Mouse (Mus musculus) heart, adult 2 months (tissue): ENCODE measurements around the gene Hdac4. TPM values are rescaled to one million over a fixed set of nuclear protein-coding genes. Genes with fewer than 3 reads are reported as not detected.

Experiments used
- DNase-seq, 2 experiments: peaks; one replicate each; pipeline ENCODE4 v3.0.0; 2021
- H3K27ac ChIP-seq: fragments of 200-600 bp; 2 replicates; pipeline ENCODE4 v1.8.1; 2022
- H3K27me3 ChIP-seq: fragments of 200-500 bp; 2 replicates; pipeline ENCODE4 v1.6.1; 2012; ENCODE audit warnings: mild to moderate bottlenecking, low read length, inconsistent platforms, mixed read lengths; ENCODE audit not compliant: control insufficient read depth, insufficient read depth
- H3K36me3 ChIP-seq: fragments of 200-500 bp; 2 replicates; pipeline ENCODE4 v1.6.1; 2012; ENCODE audit warnings: low read length, inconsistent platforms; ENCODE audit not compliant: control insufficient read depth, insufficient read depth
- H3K4me1 ChIP-seq: fragments of 200-500 bp; 2 replicates; pipeline ENCODE4 v1.6.1; 2011; ENCODE audit warnings: low read length; ENCODE audit not compliant: control insufficient read depth, insufficient read depth
- H3K4me3 ChIP-seq: fragments of 200-600 bp; 2 replicates; pipeline ENCODE4 v1.8.1; 2022
- H3K79me2 ChIP-seq: fragments of 200-500 bp; replicated peaks from 2 replicates; pipeline ENCODE4 v1.6.1; 2012; ENCODE audit warnings: mild to moderate bottlenecking, inconsistent platforms, low read length, moderate library complexity, mixed read lengths; ENCODE audit not compliant: control insufficient read depth, insufficient read depth
- H3K9ac ChIP-seq: fragments of 200-500 bp; 2 replicates; pipeline ENCODE4 v1.6.1; 2012; ENCODE audit warnings: low read depth, mild to moderate bottlenecking, control low read depth, inconsistent platforms, low read length, mixed read lengths
- CTCF ChIP-seq: fragments of 200-600 bp; IDR thresholded peaks from 2 replicates; pipeline ENCODE4 v1.8.1; 2022; ENCODE audit warnings: antibody characterized with exemption, mild to moderate bottlenecking, moderate library complexity
- EP300 ChIP-seq: fragments of 200-500 bp; IDR thresholded peaks from 2 replicates; pipeline ENCODE4 v1.6.1; 2011; ENCODE audit warnings: low read depth, low read length, control low read depth; ENCODE audit not compliant: insufficient read depth
- POLR2A ChIP-seq: fragments of 200-500 bp; IDR thresholded peaks from 2 replicates; pipeline ENCODE4 v1.6.1; 2011; ENCODE audit warnings: mild to moderate bottlenecking, low read depth, low read length, control low read depth; ENCODE audit not compliant: insufficient read depth
- WGBS: fragments of 180-500 bp; shearing (Covaris S2); methylation state at CpG from one replicate; pipeline ENCODE4 v1.1.7; 2018; 5-methylcytosine and 5-hydroxymethylcytosine counted together
- intact Hi-C: fragments of 180-260 bp; cut with DNase I; formaldehyde crosslinking; loops from one replicate; pipeline ENCODE4 v1.15.1; 2025
- polyA plus RNA-seq: library from polyadenylated mRNA; depleted of rRNA; stranded (reverse); fragments of >200 nt; gene quantifications from 2 replicates; pipeline ENCODE4 v1.2.3, GENCODE M21; 2012
- total RNA-seq, 2 experiments: library from RNA; stranded (reverse); gene quantifications; 2 replicates each; pipeline ENCODE4 v1.2.3; 2021

The Hdac4 gene
- total and polyA plus RNA-seq, 3 experiments: 15.6 to 45.1 (median 41.3) TPM

DNA sequence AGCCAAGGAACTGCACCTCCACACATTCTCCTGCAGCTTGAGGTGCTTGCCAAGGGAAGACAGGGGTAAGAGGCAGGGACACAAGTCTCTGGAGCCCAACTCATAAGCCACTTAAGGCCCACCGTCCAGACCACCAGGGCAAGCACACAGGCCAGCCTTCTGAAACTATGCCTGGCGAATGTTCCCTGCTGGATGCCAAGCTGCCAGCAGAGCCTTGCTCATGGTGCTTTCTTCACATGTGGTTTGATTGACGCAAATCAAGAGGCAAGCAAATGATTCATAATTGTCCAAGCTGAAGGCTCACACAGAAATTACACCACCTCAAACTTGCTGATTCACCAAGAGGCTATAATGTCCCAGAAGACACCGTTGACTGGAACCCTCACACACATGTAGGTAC lies 108.7 kb downstream of the Hdac4 start:
- no peak overlapping the region for H3K9ac ChIP-seq
- peaks cover 6% of the 10 kb centered on the region for H3K79me2 ChIP-seq
- no peak for DNase-seq
- WGBS: 64% methylated on average over 4 of the region's 4 CpGs
- intact Hi-C loops: no loop called here
- H3K27ac ChIP-seq: no peak overlapping the region; the same call in 1 of the 2 replicates
- peaks cover 35% of the 10 kb centered on the region for H3K4me1 ChIP-seq
- no peak overlapping the region for H3K4me3 ChIP-seq
- TF ChIP-seq POLR2A (no peak), CTCF (no peak), EP300 (no peak)
- peaks cover 7% of the 10 kb centered on the region for H3K36me3 ChIP-seq
- no peaks in the 10 kb centered on the region for H3K27me3 ChIP-seq

DNA sequence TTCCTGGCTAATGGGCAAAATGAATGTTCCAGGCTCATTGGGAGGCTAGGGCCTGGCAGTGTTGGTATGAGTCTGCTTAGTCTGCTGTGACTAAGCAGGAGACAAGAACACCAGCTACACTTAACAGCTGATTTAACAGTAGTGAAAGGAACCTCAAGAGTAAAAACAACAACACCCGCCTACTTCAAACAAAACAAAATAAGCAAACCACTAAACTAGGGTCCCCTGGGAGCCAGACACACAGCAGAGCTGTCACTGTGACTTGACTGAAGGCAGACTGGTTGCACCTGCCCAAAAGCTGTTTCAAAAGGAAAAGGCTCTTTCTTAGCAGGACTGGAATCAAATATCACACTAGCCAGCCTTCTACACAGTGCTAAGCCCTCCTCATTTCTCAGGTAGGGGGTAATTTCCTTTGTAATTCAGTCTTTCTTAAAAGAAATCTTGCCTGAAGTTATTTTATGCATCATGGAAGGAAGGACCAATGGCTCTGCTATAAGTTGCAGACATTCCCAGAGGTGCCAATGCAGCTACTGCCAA lies 109.2 kb downstream of the Hdac4 start:
- Histone ChIP-seq H3K9ac (no peak overlapping the region), H3K4me3 (no peak overlapping the region), H3K79me2 (peaks cover 6% of the 10 kb centered on the region), H3K4me1 (peaks cover 35% of the 10 kb centered on the region), H3K27me3 (no peaks in the 10 kb centered on the region), H3K27ac (no peak overlapping the region; the same call in 1 of the 2 replicates), H3K36me3 (peaks cover 7% of the 10 kb centered on the region)
- DNase-seq: no peak
- TF ChIP-seq CTCF: no peak
- no peak for TF ChIP-seq EP300
- TF ChIP-seq POLR2A: no peak
- 80% methylated on average over 1 of the region's 1 CpGs for WGBS
- intact Hi-C loops: no loop called here

DNA sequence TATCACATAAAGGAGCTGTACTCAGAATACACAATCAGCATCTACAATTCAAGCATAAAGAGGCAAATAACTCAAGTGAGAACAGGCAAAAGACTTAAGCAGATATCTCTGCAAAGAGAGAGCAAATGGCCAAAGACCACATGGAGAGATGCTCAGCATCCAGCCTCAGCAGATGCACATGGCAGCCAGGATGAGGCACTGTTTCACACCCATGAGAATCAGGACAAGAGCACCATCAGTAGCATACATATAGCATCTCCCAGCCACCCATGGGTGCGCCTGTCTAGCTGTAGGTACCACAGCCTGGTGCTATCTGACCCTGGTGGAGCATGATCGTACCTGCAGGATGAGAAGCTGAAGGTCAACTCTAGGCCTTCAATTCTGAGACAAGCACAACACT lies 110.8 kb downstream of the Hdac4 start:
- Histone ChIP-seq H3K27ac (no peak overlapping the region), H3K4me1 (peaks cover 36% of the 10 kb centered on the region), H3K79me2 (peaks cover 6% of the 10 kb centered on the region), H3K9ac (no peak overlapping the region), H3K36me3 (peaks cover 7% of the 10 kb centered on the region), H3K4me3 (no peak overlapping the region), H3K27me3 (no peaks in the 10 kb centered on the region)
- intact Hi-C loops: no loop called here
- WGBS: 91% methylated on average over 2 of the region's 2 CpGs
- TF ChIP-seq CTCF (0 out of 2 replicates have a peak, but pooled peaks have one; percentile 11), EP300 (no peak)
- no peak for DNase-seq

DNA sequence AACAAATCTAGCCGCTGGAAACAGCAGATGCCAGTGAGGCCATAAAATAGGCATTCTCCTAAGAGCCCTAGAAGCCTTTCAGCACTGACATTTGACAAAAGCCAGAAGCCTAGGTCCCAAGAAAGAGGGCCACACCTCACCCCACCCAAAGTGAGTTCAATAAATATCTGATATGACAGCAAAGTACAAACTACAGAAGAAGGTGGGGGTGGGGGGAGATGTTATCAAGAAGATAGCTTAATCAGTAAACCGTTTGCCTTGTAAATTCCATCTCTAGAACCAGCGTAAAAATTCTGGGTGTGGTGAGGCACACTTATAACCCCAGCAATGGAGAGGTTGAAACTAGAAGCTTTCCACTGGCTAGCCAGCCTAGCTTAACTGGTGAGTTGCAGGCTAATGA lies 111.5 kb downstream of the Hdac4 start:
- TF ChIP-seq EP300 (no peak), CTCF (no peak), POLR2A (no peak)
- intact Hi-C loops: no loop called here
- peaks cover 6% of the 10 kb centered on the region for H3K79me2 ChIP-seq
- H3K27me3 ChIP-seq: no peaks in the 10 kb centered on the region
- peak in 1 of 2 experiments; percentile 16 for DNase-seq
- peaks cover 36% of the 10 kb centered on the region for H3K4me1 ChIP-seq
- no peak overlapping the region for H3K9ac ChIP-seq
- 28% methylated on average over 3 of the region's 3 CpGs for WGBS
- H3K27ac ChIP-seq: peak overlapping the region; percentile 43
- H3K4me3 ChIP-seq: no peak overlapping the region
- peaks cover 7% of the 10 kb centered on the region for H3K36me3 ChIP-seq

DNA sequence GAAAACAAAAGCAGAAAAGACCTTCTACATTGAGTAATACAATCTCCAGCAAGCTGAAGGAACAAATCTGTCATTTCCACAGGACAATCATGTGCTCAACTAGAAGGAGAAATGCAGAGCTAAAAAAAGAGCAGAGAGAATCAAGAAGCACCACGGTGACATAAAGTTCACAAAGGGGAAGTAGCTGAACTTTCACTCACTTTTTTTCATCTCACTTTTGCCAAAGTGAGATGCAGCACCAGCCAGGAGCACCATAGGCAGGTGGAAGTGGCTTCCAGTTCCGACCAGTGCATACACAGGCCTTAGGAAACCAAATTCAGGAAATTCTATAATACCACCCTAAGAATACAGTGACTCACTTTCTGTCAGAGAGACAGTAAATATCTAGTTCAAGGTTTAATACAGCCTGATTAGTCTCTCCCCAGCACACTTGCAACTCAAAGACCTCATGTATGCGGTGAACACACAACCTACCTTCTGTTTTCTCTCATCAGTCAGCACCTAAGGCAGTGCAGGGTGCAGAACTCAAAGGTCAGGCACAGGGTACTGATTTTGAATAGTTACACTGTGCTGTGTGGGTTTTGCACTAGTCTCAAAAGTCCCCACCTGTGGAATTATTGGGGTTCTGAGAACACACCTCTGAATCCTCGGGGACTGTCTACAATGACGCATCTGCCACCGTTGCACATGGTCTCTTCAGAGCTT lies 112.5 kb downstream of the Hdac4 start:
- Histone ChIP-seq H3K36me3 (peaks cover 7% of the 10 kb centered on the region), H3K4me1 (peaks cover 35% of the 10 kb centered on the region), H3K27ac (peak overlapping the region; percentile 43), H3K9ac (no peak overlapping the region), H3K4me3 (no peak overlapping the region), H3K27me3 (no peaks in the 10 kb centered on the region), H3K79me2 (peaks cover 6% of the 10 kb centered on the region)
- peak in 1 of 2 experiments; percentile 20 for DNase-seq
- intact Hi-C loops: no loop called here
- TF ChIP-seq POLR2A (no peak), CTCF (no peak), EP300 (no peak)
- WGBS: 45% methylated on average over 6 of the region's 6 CpGs

DNA sequence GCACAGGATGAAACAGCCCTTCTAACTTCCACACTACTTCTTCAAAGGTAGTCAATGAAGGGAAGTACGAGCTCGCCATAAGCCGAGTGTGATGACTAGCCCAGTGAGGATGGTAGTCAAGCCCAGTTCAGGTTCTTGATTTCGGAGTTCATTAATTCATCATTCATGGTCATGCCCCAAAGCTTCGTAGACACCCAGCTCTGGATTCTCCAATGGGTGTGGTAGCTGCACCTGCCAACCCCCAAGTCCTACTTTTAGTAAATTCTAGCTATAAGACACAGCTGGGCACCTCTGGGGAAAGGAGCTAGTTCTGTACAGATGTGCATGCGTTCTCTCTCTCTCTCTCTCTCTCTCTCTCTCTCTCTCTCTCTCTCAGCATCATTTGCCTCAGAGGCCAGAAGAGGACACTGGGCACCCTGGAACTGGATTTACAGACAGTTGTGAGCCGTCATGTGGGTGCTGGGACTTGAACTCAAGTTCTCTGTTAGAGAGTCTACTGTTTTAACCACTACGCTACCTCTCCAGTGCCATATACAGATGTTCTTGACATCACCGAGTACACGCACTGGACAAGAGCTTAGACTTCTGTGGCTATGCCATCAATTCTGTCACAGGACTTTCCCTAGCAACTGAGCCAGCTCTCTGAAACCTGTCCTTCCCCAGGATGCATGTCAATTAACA lies 113.2 kb downstream of the Hdac4 start:
- intact Hi-C loops: no loop called here
- TF ChIP-seq POLR2A (no peak), CTCF (no peak)
- Histone ChIP-seq H3K27ac (peak overlapping the region; percentile 43), H3K27me3 (no peaks in the 10 kb centered on the region), H3K9ac (no peak overlapping the region), H3K4me1 (peaks cover 32% of the 10 kb centered on the region), H3K4me3 (no peak overlapping the region), H3K79me2 (peaks cover 8% of the 10 kb centered on the region), H3K36me3 (peaks cover 7% of the 10 kb centered on the region)
- WGBS: 81% methylated on average over 10 of the region's 10 CpGs
- peak in 1 of 2 experiments; percentile 16 for DNase-seq
